Mouse (Mus musculus) gastrocnemius, postnatal 10 days (tissue): Measurements from ENCODE around the gene St8sia1. TPM values are rescaled to one million over a fixed set of nuclear protein-coding genes. Genes with fewer than 3 reads are reported as not detected.

Experiments
- DNase-seq: peaks from one replicate; pipeline ENCODE4 v3.0.0; 2021; ENCODE audit warnings: mixed read lengths
- total RNA-seq, 2 experiments: library from RNA; stranded (reverse); gene quantifications; 2 replicates each; pipeline ENCODE4 v1.2.3; 2021

St8sia1 gene
- total RNA-seq, 2 experiments from 2014 or later: 0.27 to 0.42 TPM

DNA sequence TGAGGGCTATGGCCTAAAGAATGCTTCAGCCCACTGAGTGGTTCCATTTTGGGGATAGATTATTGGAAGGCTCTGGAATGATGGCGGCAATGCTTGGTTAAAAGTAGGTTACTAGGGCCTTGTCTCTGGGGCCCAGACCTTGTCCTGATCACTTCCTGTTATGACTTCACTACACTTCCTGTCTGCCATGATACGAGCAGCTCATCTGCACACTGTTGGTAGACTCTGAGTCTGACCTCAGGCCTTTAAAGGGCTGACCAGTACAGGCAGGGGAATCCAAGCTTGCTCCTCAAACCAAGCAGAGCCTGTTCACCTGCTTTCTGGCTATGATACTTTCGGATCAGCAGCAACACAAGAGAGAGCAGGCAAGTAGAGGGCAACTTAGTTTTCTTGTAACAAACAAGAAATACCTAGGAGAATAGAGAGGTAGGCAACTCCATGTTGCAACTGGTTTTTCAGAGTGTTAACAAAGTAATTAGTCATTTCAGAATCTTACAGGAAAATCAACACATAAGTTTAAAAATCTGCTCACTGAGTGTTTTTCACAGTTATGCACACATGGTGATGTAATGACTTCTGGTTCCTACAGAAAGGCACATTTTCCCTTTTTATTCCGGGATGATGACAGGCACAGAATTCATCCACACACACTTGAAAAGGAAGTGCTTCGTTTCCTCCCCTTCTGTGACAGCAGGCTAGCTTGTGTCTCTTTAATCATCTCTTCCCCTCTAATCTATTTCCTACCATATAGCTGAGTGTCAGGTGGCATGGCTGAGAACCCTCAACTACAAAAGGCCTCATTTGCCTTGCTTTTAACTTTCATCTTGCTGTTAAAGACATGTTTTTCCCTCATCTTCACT is 55.1 kb downstream of the St8sia1 start:
- no peak for DNase-seq

DNA sequence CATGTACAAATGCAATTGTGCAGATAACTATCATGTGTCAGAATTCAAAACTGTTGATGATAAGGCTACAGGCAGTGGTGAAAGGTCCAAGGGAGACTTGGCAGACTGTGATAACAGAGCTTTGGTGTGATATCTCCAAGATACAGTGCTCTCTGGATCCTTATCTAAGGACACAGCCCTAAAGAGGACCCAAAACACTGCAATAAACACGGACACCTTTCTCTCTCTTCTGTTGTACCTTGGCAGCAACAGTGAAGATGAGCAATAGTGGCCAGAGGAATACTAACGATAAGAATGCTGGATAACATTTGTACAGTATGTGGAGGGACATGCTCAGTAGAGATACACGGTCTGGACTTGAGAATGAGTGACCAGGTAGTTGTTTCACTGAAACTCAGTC is 55.8 kb downstream of the St8sia1 start:
- DNase-seq: no peak

DNA sequence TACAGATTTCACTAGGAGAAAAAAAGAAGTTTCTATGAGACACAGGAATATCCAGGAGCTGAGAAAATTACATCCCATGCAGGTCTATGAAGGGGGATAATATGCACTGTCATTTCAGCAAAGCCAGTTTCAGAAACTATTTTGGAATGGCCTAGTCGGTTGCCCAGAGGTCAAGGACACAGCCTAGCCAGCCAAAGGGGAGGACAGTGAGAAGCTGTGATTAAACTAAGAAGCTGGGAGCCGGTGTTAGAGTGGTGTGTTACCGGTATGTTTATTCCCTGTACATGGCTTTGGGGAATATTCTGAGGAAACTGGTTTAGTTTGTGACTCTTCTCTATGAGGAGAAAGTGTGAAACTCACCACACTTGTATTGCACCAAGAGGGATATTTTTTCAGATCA is 68.9 kb downstream of the St8sia1 start:
- no peak for DNase-seq

DNA sequence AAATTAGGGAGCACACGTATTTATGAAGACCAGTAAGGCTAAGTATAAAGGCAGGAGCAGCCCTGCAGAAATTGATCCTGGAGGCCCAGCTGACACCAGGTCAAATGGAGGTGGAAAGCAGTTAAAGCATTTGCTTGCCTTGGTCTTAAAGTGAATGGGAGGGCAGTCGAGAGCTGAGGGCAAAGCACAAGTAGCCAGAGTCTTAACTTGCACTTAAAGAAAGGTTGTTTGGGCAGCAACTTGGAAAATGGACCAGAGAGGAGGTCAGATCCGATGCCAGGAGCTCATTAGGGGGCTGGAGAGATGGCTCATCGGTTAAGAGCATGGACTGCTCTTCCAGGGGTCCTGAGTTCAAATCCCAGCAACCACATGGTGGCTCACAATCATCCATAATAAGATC is 70.5 kb downstream of the St8sia1 start:
- DNase-seq: no peak

DNA sequence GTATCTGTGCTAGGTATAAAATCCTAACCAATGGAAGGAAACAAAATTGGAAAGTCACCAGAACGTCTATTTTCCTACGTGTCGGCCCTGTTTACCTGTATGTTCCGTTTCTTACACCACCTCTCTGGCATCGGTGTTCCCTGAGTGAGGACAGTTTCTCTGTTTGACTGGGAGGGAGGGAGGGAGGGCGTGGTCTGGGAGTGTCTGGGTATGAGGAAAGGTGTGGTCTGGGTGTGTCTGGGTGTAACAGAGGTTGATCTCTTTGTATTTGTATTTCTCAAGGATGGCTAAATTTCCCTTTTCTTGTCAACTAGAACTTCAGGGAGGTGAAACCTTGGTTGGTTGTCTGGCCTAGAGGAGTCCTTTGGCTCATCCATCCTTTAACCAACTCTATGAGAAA is 73.9 kb downstream of the St8sia1 start:
- no peak for DNase-seq

DNA sequence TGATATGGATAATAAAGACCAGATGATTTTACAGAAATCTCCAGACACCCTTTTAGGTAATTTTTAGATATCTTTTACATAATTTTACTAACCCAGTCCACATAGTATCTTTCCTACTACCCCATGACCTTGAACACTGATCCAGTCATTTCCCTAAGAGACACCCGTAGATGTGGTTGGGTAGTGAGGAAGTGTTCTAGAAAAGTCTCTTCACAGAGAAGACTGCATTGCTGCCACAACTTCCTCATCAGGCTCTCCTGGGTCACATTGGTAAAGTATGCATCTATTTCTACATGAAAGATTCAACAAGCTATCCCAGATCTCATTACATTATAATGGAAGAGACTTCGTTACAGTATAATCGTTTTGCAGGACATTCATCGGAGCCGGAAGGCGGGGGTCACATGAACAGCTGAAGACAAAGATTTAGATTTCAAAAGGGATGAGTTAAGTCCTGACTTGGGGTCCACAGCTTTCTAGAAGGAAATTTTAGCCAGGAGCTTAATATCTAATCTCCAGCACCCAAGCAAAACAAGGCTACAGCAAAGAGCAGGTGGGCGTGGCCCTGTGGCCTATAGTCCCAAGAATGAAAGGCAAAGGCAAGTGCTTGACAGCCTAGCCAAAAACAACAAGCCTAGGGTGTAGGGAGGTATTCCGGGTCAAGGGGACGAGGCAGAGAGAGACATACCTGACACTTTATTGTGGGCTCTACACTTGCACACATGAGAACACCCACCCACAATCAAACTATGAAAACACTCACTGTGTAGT is 75.1 kb downstream of the St8sia1 start:
- no peak for DNase-seq

DNA sequence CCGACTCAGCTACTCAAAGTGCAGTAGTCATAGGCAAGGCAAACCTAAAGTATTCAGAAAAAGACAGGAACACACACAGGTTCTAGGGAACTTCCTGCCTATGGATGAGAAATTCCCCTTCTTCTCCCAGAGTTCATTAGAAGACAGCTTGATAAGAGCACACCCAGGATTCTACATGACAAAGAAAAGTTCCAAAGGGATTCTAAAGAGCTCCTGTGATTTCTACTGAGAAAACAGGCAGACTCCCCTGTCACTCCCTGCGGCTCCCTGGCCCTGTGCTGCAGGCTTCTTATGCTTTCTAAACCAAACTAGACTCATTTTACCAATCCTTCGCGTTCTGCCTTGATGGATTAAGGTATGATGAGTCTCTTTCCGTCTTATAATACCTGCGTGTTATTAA is 75.9 kb downstream of the St8sia1 start:
- no peak for DNase-seq

DNA sequence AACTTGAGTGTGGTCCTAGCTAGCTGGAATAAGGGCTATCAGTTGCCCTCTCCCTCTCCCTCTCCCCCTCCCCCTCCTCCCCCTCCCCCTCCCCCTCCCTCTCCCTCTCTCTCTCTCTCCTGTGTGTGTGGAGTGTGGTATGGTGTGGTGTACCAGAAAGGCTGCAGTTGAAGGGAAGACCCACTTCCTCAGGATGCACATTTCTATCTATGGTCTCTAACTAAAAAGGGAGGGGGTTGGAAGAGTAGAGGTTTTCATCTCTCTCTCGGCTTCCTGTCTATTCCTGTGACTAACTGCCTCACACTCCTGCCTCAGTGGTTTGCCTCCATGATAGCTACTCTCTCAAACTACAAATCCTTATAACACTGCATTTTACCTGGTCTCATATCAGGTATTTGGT is 76.9 kb downstream of the St8sia1 start:
- DNase-seq: no peak

DNA sequence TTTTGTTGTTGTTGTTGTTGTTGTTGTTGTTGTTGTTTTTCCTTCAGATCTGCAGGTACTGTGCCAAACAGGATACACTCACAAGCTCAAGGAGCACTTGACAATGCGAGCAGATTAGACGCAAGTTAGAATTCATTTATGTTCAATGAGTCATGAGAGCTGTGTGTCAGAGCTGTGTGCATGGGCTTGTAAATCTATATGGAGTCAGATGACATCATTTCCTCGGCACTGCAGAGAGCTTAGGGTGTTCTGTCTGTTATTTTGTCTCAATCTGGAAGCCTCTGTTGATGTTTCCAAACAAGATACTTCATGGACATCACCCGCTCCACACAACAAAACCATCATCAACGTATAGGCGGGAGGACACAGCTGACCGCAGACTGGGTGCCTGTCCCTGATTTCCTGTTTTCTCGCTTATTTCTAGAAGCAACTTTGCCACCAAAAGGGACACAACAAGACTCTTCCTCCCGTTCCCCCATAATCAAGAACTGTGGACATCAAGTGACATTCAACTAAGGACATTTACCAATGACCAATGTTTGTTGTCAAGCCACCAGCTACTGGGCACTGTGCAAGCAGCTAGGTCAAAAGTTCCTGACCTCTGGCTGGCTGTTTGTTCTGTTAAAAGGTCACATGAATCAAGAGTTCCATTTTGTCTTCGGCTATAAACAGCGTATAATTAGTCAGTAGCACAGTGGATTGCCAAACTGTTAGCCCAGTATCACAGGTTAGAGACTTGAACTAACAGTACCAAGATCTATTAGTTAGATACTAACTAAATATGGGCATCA is 78.7 kb downstream of the St8sia1 start:
- no peak for DNase-seq

DNA sequence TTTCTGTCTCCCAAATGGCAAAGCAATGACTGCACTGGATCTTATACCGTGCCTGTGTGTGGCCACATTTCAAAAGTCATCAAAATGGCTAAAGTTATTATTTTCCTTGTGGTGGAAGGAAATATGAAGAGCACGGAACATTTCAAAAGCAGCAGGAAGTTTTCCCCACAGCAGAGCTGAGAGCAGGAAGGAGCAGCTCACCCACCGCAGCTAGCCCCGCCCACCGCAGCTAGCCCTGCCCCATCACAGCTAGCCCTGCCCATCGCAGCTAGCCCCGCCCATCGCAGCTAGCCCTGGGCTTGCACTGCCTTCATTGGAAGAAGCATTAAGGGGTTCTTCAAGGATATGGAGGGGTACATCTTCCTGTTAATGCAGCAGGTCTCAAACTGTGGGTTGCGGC is 80.1 kb downstream of the St8sia1 start:
- DNase-seq: no peak

DNA sequence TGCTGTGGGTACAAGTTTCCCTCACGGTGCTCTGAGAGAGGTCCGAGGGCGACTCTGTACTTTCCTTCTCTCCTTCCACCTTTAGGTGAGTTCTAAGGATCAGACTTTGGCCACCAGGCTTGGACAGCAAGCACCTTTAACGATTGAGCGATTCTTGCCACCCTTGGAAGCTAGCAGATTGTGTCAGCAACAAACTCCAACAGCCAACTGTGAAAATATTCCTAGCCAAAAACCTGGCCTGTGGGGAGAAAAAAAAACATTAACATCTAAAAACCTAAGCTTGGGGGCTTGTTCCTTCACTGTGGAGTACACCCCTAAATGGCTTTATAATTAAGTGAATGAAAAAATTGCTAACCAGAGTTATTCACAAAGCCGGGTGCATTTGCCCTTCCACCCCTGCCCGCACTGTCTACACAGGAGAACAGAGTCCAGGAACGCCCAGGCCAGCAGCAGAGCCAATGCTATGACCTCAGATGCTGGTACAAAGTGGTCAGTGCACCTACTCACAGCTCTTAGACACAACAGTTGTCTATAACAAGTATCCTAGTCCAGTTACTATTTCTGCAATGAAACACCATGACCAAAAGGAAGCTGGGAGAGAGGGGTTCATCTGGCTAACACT is 83.3 kb downstream of the St8sia1 start:
- no peak for DNase-seq

DNA sequence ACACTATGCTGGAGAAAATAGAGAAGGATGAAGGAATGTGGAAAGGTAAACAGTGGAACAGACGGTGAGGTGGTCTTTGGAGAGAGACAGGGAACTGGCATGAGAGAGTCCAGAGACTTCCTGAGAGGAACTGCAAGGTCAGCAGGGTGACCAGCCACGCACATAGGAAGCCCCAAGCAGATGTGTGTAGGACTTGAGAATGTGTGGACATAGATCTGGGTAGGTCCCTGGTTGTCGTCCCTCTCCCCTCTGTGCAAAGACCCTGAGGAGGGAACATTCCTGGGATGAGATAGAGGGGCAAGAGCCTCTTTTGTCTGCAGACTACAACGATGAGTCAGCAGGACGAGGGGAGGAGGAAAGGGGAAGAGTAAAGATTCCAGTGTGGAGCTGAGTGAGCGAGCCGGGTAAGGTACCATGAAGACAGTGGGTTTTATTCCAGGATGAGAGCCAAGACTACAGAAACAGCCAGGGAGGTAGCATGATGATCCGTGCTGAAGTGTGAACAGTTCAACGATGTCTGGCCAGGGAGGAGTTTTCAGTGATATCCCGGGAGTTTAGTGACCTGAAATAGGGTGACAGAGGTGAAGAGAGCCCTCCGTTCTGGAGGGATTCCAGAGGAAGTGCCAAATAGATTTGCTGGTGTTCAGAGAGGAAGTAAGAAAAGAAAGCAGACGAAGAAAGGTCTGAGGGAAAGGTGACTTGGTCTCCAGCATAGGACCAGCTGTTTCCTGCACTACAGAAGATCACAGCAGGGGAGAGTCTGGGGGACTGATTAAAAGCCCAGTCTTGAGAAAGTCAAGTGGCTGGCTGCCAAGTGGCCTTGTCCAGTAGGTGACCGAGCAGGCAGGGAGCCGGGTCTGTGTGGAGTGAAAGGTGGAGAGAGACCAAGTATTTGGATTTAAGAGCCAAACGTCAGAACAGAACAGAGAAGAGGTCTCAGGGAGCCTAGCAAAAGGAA is 85.2 kb downstream of the St8sia1 start:
- DNase-seq: peak; percentile 38

DNA sequence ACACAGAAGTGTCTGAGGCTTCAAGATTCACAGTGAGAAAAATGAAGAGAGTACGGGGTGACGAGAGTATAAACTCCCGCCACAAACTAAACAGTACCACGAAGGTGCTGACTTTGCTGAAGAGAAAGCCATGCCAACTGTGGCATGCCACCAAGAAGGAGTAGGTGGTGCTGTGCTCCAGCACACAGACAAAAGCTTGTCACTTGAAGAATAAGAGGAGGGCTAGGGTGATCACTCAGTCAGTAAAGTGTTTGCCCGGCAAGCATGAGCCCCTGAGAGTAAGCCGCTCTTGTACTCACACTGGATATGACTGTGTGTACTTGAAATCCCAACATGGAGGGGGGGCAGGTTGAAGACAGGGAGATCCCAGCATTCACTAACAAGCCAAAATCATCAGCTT is 87.0 kb downstream of the St8sia1 start:
- DNase-seq: no peak

DNA sequence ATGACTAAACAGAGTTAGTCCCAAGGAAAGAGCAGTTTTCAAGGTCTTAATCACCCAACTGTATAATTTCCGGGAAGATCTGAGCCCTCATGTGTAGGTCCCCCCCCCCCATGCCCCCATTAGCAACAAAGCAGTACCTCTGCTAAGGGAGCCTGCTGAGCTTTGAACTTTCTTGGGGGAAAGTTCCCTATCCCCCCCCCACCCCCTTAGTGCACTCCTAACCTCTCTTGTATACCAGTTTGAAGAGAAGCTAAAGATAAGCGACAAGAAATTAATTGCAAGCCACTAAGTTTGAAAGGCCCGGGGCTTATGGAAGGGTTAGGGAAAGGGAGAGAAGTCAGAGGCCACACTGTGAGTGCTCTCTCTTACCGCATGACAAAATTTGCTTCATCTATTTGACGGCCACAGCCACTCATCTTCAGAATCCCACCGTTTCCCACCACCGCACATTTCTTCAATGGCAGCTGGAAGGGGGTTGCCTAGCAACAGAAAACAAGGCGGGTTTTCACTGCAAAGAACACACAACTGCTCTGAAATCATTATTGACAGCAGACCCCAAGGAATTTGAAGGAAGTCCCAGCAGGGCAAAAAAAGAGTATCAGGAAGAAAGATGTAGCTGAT is 87.9 kb downstream of the St8sia1 start:
- no peak for DNase-seq

DNA sequence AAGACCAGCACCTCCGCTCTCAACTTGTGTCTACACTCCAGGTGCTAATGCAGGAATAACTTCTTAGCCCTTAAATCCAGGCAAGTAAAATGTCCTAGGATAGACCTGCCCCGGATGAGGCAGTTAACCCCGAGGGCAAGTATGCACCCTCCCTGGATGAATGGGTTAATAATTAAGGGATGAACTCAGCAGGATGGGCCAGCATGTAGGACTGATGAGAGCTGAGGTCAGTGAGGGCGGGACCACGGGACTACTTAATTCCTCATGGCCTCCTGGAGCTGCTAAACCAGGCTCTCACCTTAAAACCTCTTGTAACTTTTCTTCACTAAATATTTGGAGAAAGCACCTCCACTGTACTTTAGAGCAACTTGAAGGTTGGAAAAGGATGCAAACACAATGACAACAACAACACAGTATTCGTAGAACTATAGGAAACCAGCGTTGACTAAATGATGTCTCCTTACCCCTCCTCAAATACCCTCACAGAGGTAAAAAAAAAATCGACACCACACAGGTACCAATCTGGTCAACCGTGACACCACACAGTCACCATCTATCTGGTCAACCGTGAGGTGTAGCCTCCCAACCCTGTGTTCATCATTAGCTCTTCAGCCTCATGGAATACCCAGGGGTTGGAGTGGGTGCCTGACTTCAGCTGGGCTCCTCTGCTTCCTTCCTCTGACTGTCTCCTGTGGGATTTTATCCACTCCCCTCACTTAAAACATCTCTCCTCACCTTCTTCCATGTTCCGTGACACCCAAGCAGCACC is 90.3 kb downstream of the St8sia1 start:
- DNase-seq: no peak

DNA sequence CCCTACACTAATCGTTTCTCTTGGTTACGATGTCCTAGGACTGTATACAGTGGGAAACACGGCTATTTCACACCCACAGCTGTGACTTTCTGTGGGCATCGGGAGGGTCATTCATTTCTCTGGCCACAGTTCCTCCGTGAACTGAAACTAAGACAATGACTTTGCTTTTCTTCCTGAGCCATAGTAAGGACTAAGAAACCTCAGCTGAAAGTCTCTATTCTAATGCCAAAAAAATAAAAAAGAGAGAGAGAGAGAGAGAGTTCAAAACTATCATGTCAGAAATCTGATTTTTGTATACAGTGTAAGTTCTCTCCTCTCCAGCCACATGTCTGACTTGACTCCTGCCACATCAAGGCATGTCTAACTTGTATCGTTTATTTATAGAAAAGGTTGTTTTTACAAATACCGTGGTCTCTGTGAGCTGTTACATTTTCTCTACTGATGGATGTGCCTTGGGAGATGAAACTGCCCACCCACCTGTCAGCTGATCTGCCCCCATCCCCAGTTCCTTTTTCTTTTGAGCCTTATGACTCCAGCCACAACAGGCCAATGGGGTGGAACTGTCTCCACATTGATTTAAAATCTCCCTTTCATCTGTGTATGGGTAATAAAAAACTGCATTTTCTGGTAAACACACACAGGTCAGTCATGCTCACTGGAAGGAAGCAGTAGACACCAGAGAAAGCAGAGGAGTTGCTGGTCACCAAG is 94.4 kb downstream of the St8sia1 start:
- DNase-seq: no peak

DNA sequence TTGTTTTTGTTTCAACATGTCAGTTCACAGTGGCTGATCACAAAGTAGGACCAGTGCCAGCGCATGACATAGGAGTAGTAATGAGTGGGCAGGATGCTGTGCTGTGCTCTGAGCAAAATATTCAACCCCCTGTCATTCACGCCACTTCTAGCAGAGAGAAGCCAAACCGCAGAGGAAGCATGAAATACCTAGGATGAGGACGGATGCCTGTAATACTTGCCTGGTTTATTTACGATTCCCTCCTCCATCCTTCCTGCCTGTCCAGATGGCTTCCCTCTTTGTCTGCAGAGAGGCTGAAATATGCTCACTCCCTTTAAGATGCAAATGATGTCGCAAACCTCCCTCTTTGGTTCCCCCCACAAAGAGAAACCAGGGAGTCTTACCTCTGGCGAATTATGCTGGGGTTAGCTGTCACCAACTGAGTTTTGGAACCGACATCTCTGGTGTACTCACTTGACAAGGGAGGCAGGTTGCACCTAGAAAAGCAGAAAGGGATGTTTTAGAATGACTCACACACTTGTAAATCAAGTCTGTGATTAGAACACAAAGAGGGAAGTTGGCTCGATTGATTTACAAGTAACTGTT is 96.7 kb downstream of the St8sia1 start:
- no peak for DNase-seq

DNA sequence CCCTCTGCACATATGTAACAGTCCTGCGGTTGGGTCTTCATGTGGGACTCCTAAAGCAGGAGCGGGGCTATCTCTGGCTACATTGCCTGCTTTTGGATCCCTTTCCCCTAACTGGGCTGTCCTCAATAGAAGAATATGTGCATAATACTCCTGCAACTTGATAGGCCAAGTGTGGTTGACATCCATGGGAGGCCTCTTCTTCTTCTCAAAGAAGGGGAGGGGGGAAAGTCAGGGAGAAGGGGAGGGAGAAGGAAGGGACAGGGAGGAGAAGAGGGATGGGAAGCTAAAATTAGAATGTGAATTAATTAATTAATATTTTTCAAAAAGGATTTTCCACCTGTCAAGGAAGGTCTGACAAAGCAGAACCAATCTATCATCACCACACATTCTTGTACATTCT is 97.2 kb downstream of the St8sia1 start:
- no peak for DNase-seq

DNA sequence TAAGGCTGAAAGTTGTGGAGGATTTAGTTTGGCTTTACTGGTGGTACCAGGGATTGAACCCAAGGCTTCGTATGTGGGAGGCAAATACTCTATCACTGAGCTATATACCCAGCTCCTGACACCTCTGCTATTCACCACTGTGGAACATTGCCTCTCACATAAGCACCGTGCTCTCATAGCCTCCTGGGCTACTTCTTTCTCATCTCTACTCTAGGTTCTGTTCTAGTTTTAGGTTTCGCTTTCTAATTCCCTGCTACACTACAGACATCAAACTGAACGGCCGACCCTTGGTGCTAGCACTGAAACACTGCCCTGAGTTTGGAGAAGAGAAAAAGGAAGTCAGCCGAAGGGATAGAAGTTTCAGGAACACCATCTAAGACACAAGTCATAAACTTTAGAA is 99.1 kb downstream of the St8sia1 start:
- DNase-seq: no peak
